Mouse (Mus musculus) C2C12 (cell line): ENCODE data around the gene Rbp1.

Experiments
- CEBPB ChIP-seq: IDR thresholded peaks from one replicate; pipeline ENCODE4 v1.6.1; 2011; ENCODE audit warnings: low read depth, mild to moderate bottlenecking, control low read depth, moderate library complexity
- CTCF ChIP-seq: IDR thresholded peaks from one replicate; pipeline ENCODE4 v1.5.1; 2011; ENCODE audit not compliant: control insufficient read depth, insufficient read depth, insufficient read length
- FOSL1 ChIP-seq: IDR thresholded peaks from one replicate; pipeline ENCODE4 v1.8.0; 2011; ENCODE audit warnings: mild to moderate bottlenecking, low read length; ENCODE audit not compliant: poor library complexity, insufficient read depth, severe bottlenecking
- MAX ChIP-seq: IDR thresholded peaks from one replicate; pipeline ENCODE4 v1.6.1; 2011; ENCODE audit warnings: mild to moderate bottlenecking, control low read depth
- MYOD1 ChIP-seq: IDR thresholded peaks from one replicate; pipeline ENCODE4 v1.6.1; 2011; ENCODE audit warnings: low read depth; ENCODE audit not compliant: control insufficient read depth, insufficient read length
- MYOG ChIP-seq: IDR thresholded peaks from one replicate; pipeline ENCODE4 v1.6.1; 2011; ENCODE audit not compliant: control insufficient read depth, insufficient read length; ENCODE audit errors: extremely low read depth
- USF1 ChIP-seq: IDR thresholded peaks from one replicate; pipeline ENCODE4 v1.6.1; 2011; ENCODE audit warnings: low read depth, mild to moderate bottlenecking, control low read depth, moderate library complexity

- TF ChIP-seq CTCF (no peak), USF1 (no peak), CEBPB (no peak), MAX (no peak), MYOG (no peak), FOSL1 (no peak), MYOD1 (no peak)
Measured at GRCm38 (mm10) chr9:98388633-98388965, 34.2 kb upstream of the Rbp1 start.
